27 mouse cellular contexts compared by ENCODE assay signal in genomic region chr5:72452750-72453149, GRCm38 (mm10). TPM values are rescaled to one million over a fixed set of nuclear protein-coding genes. Genes with fewer than 3 reads are reported as not detected.
DNase-seq lines count a peak whose midpoint lies in the region; ATAC-seq and TF ChIP-seq lines count a peak whose summit lies in the region.
"Had no signal": no experiment of that assay in that cellular context is flagged by ENCODE, and none has a peak within 500 bp of the region (broad histone marks: within the 10 kb centered on the region; RNA-seq: fewer than 3 reads in every experiment).

No protein-coding gene starts in this region.

- no peaks in the 10 kb centered on the region for H3K27me3 ChIP-seq in hindbrain, postnatal 0 days (ENCODE audit: insufficient read depth, low read length)
- no peaks in the 10 kb centered on the region for H3K27me3 ChIP-seq in hindbrain, embryonic 11.5 days (ENCODE audit: control insufficient read depth, insufficient read depth, low read length)
- H3K27me3 ChIP-seq in forebrain, postnatal 0 days (ENCODE audit: insufficient read depth, low read length), result no peaks in the 10 kb centered on the region
- no peaks in the 10 kb centered on the region for H3K27me3 ChIP-seq in neural tube, embryonic 15.5 days (replicated peaks)
- H3K27me3 ChIP-seq: heart, embryonic 13.5 days; hindbrain, embryonic 13.5 days; limb, embryonic 12.5 days; Patski had no signal

- H3K4me2 ChIP-seq in hindbrain, postnatal 0 days (ENCODE audit: low read depth, low read length), result no peak overlapping the region
- H3K4me2 ChIP-seq in hindbrain, embryonic 11.5 days (replicated peaks; ENCODE audit: low read depth, low read length), result no peak overlapping the region
- H3K4me2 ChIP-seq in forebrain, postnatal 0 days (ENCODE audit: low read depth), result no peak overlapping the region
- no peak overlapping the region for H3K4me2 ChIP-seq in neural tube, embryonic 15.5 days
- H3K4me2 ChIP-seq: heart, embryonic 13.5 days; hindbrain, embryonic 13.5 days; limb, embryonic 12.5 days; liver, embryonic 11.5 days had no signal

- no peak overlapping the region for H3K4me3 ChIP-seq in hindbrain, postnatal 0 days (ENCODE audit: low read length)
- H3K4me3 ChIP-seq in hindbrain, embryonic 11.5 days (ENCODE audit: low read depth, low read length), result no peak overlapping the region
- no peak overlapping the region for H3K4me3 ChIP-seq in forebrain, postnatal 0 days (ENCODE audit: low read depth, low read length)
- no peak overlapping the region for H3K4me3 ChIP-seq in neural tube, embryonic 15.5 days (replicated peaks)
- H3K4me3 ChIP-seq: heart, embryonic 13.5 days; hindbrain, embryonic 13.5 days; limb, embryonic 12.5 days had no signal

- DNase-seq in cerebellum, adult 8-10 months, result peak; percentile 1
- no peak for DNase-seq in cerebellum, postnatal 36 days
- DNase-seq in hindbrain, postnatal 0 days (ENCODE audit: low spot score), result peak; percentile 41
- no peak for DNase-seq in hindbrain, embryonic 11.5 days (ENCODE audit: low spot score)
- peak; percentile 6 for DNase-seq in brain, embryonic 18.5 days (ENCODE audit: low read depth, low spot score)
- DNase-seq in forebrain, postnatal 0 days, result no peak
- DNase-seq: adrenal gland, adult 2 months; gastrocnemius, postnatal 10 days; heart, adult 11 months; kidney, adult 2 months; liver, postnatal 0 days; right cerebral cortex, postnatal 14 days; spleen, adult 18-20 months had no signal

- H3K27ac ChIP-seq in hindbrain, postnatal 0 days, result no peak overlapping the region
- no peak overlapping the region for H3K27ac ChIP-seq in hindbrain, embryonic 11.5 days (ENCODE audit: low read depth, low read length)
- H3K27ac ChIP-seq in forebrain, postnatal 0 days (ENCODE audit: low read depth, low read length), result no peak overlapping the region
- H3K27ac ChIP-seq in neural tube, embryonic 15.5 days (replicated peaks), result no peak overlapping the region
- H3K27ac ChIP-seq: heart, embryonic 13.5 days; hindbrain, embryonic 13.5 days; kidney, postnatal 0 days; limb, embryonic 12.5 days; macrophage had no signal

- 43% methylated on average over 4 of the region's 4 CpGs for WGBS in hindbrain, postnatal 0 days
- WGBS in hindbrain, embryonic 11.5 days, result 68% methylated on average over 4 of the region's 4 CpGs
- 24% methylated on average over 4 of the region's 4 CpGs for WGBS in forebrain, postnatal 0 days
- 76% methylated on average over 4 of the region's 4 CpGs for WGBS in neural tube, embryonic 15.5 days

- ATAC-seq in hindbrain, postnatal 0 days, result no peak
- ATAC-seq in hindbrain, embryonic 11.5 days (ENCODE audit: low FRiP score), result no peak
- ATAC-seq in forebrain, postnatal 0 days, result peak; percentile 64; the same call in 1 of the 2 replicates
- ATAC-seq in granulocyte monocyte progenitor cell, adult 5-6 weeks (replicated peaks; ENCODE audit: poor library complexity, severe bottlenecking), result no peak
- no peak for ATAC-seq in neural tube, embryonic 15.5 days (ENCODE audit: low FRiP score)
- ATAC-seq: CD4-positive, CD25-positive, alpha-beta regulatory T cell, adult 4 months; inflammation-experienced regulatory T-cells, adult 6 months; liver, postnatal 0 days; lung, postnatal 0 days had no signal

- no peak overlapping the region for H3K9ac ChIP-seq in hindbrain, postnatal 0 days (replicated peaks; ENCODE audit: low read length)
- H3K9ac ChIP-seq in hindbrain, embryonic 11.5 days (ENCODE audit: low read depth, low read length), result no peak overlapping the region
- H3K9ac ChIP-seq in forebrain, postnatal 0 days, result no peak overlapping the region
- no peak overlapping the region for H3K9ac ChIP-seq in neural tube, embryonic 15.5 days (replicated peaks)
- H3K9ac ChIP-seq: heart, embryonic 13.5 days; hindbrain, embryonic 13.5 days; limb, embryonic 12.5 days; liver, postnatal 0 days had no signal

- TF ChIP-seq CTCF in hindbrain, postnatal 0 days (IDR thresholded peaks at IDR 0.05; ENCODE audit: low read depth), result no peak
- no peak for TF ChIP-seq CTCF in forebrain, postnatal 0 days (IDR thresholded peaks at IDR 0.05; ENCODE audit: low read depth)

- H3K9me3 ChIP-seq in hindbrain, postnatal 0 days (ENCODE audit: low read length), result no peaks in the 10 kb centered on the region
- H3K9me3 ChIP-seq in hindbrain, embryonic 11.5 days (ENCODE audit: control insufficient read depth, low read length), result no peaks in the 10 kb centered on the region
- no peaks in the 10 kb centered on the region for H3K9me3 ChIP-seq in forebrain, postnatal 0 days (ENCODE audit: low read length)
- H3K9me3 ChIP-seq in neural tube, embryonic 15.5 days (replicated peaks), result no peaks in the 10 kb centered on the region
- H3K9me3 ChIP-seq: hindbrain, embryonic 13.5 days; limb, embryonic 12.5 days had no signal

- no peaks in the 10 kb centered on the region for H3K4me1 ChIP-seq in hindbrain, postnatal 0 days (ENCODE audit: insufficient read depth, low read length)
- no peaks in the 10 kb centered on the region for H3K4me1 ChIP-seq in hindbrain, embryonic 11.5 days (replicated peaks; ENCODE audit: control insufficient read depth, insufficient read depth, low read length)
- H3K4me1 ChIP-seq in forebrain, postnatal 0 days (ENCODE audit: insufficient read depth), result no peaks in the 10 kb centered on the region
- no peaks in the 10 kb centered on the region for H3K4me1 ChIP-seq in neural tube, embryonic 15.5 days
- H3K4me1 ChIP-seq: heart, embryonic 13.5 days; hindbrain, embryonic 13.5 days; limb, embryonic 12.5 days had no signal

- H3K36me3 ChIP-seq in hindbrain, postnatal 0 days (ENCODE audit: insufficient read depth, low read length), result no peaks in the 10 kb centered on the region
- H3K36me3 ChIP-seq in hindbrain, embryonic 11.5 days (ENCODE audit: control insufficient read depth, insufficient read depth, low read length), result no peaks in the 10 kb centered on the region
- no peaks in the 10 kb centered on the region for H3K36me3 ChIP-seq in forebrain, postnatal 0 days (ENCODE audit: insufficient read depth)
- no peaks in the 10 kb centered on the region for H3K36me3 ChIP-seq in neural tube, embryonic 15.5 days
- H3K36me3 ChIP-seq: heart, embryonic 13.5 days; hindbrain, embryonic 13.5 days; limb, embryonic 12.5 days had no signal

RNA-seq across cellular contexts. Expression of gene Corin, which starts 51.5 kb away (rescaled TPM):
- total RNA-seq in hindbrain, postnatal 0 days (2014; rRNA removed), result 0.72 and 1.1 TPM in 2 replicates
- 0.71 and 0.96 TPM in 2 replicates for polyA plus RNA-seq in hindbrain, postnatal 0 days (2015; fragmentation: Nextera tagmentation; extraction: Ambion mirVana)
- 8.8 and 10.2 TPM in 2 replicates for polyA plus RNA-seq in hindbrain, embryonic 11.5 days (2014; fragmentation: Nextera tagmentation; extraction: Ambion mirVana)
- 0.08 and 0.29 TPM in 2 replicates for total RNA-seq in forebrain, postnatal 0 days (2014; rRNA removed)
- polyA plus RNA-seq in forebrain, postnatal 0 days (2015; fragmentation: Nextera tagmentation; extraction: Ambion mirVana), result 0.06 and 0.10 TPM in 2 replicates
- total RNA-seq in granulocyte monocyte progenitor cell, adult 5-6 weeks (2014; fragmentation: Nextera tagmentation), result not detected in 2 replicates
- not detected in 2 replicates for total RNA-seq in granulocyte monocyte progenitor cell, adult 5-6 weeks (2017)
- polyA plus RNA-seq in neural tube, embryonic 15.5 days (2015; fragmentation: Nextera tagmentation; extraction: Ambion mirVana), result 1.1 and 1.6 TPM in 2 replicates
- total RNA-seq: adrenal gland, adult 2 months; layer of hippocampus, postnatal 25 days; neutrophil, adult 5-6 weeks had no signal
- polyA plus RNA-seq: macrophage had no signal

Comparison
In these comparisons a context has a peak if more than half of its experiments do, and no peak if none do; other contexts are left out.
1. DNase-seq: peak in cerebellum, adult 8-10 months (single experiment), hindbrain, postnatal 0 days (single experiment) and brain, embryonic 18.5 days (single experiment); none in cerebellum, postnatal 36 days (0 of 2), hindbrain, embryonic 11.5 days (single experiment) and forebrain, postnatal 0 days (single experiment).